Mouse (Mus musculus) testis, adult 2 months (tissue): ENCODE data around the gene BC029722.

Source experiments
- CTCF ChIP-seq: fragments of 200-500 bp; IDR thresholded peaks from 2 replicates; pipeline ENCODE4 v1.5.1; 2012; ENCODE audit warnings: low read depth, mild to moderate bottlenecking, inconsistent platforms, low read length, moderate library complexity; ENCODE audit not compliant: control insufficient read depth, insufficient read depth, insufficient replicate concordance
- POLR2A ChIP-seq: fragments of 200-500 bp; IDR thresholded peaks from 2 replicates; pipeline ENCODE4 v1.6.1; 2012; ENCODE audit warnings: low read depth, mild to moderate bottlenecking, inconsistent platforms, low read length, moderate library complexity; ENCODE audit not compliant: control insufficient read depth

GRCm38 (mm10) chr2:155834732-155835131 lies 15.5 kb upstream of the BC029722 start, which contains the start of gene Fam83c:
- TF ChIP-seq CTCF (no peak), POLR2A (no peak)
